Mouse (Mus musculus): ENCODE results near the gene Catsperd.
"Not testable (repeated sequence)": the region's sequence is repeated elsewhere in the genome, so short reads cannot be mapped to it uniquely, and the experiment has no call there.

Gene Catsperd

GRCm38 (mm10) chr17:56609452-56610171, 18.3 kb upstream of the Catsperd start, which contains the start of gene 2410015M20Rik:
Gene 2410015M20Rik (minus strand): TSS chr17:56609771.
- peak; percentile 12; the same call in 1 of the 2 replicates for TF ChIP-seq CTCF (conservative IDR thresholded peaks at IDR 0.05; ENCODE audit: low read length)
- no peak for TF ChIP-seq POU5F1 (IDR thresholded peaks at IDR 0.05; ENCODE audit: borderline replicate concordance, low read length)
- TF ChIP-seq NANOG (IDR thresholded peaks at IDR 0.05; ENCODE audit: borderline replicate concordance, low read length): no peak
- peaks cover 52% of the 10 kb centered on the region for H3K36me3 ChIP-seq (ENCODE audit: insufficient read depth, low read length)
- H3K27me3 ChIP-seq (ENCODE audit: insufficient read depth, low read length): no peaks in the 10 kb centered on the region
- peak within 1 kb of the TSS; percentile 89 for H3K4me3 ChIP-seq (replicated peaks; ENCODE audit: low read length)
- H3K9me3 ChIP-seq (ENCODE audit: low read length): no peaks in the 10 kb centered on the region
- peaks cover 71% of the 10 kb centered on the region for H3K4me1 ChIP-seq (replicated peaks; ENCODE audit: low read depth, low read length)

GRCm38 (mm10) chr17:56611323-56611722, 16.6 kb upstream of the Catsperd start:
- H3K36me3 ChIP-seq (ENCODE audit: insufficient read depth, low read length): peaks cover 52% of the 10 kb centered on the region
- no peaks in the 10 kb centered on the region for H3K9me3 ChIP-seq (ENCODE audit: low read length)
- H3K4me1 ChIP-seq (replicated peaks; ENCODE audit: low read depth, low read length): peaks cover 72% of the 10 kb centered on the region
- peak overlapping the region; percentile 30; the same call in 1 of the 2 replicates for H3K4me3 ChIP-seq (replicated peaks; ENCODE audit: low read length)
- TF ChIP-seq CTCF (conservative IDR thresholded peaks at IDR 0.05; ENCODE audit: low read length): no peak
- no peak for TF ChIP-seq NANOG (IDR thresholded peaks at IDR 0.05; ENCODE audit: borderline replicate concordance, low read length)
- no peak for TF ChIP-seq POU5F1 (IDR thresholded peaks at IDR 0.05; ENCODE audit: borderline replicate concordance, low read length)
- H3K27me3 ChIP-seq (ENCODE audit: insufficient read depth, low read length): no peaks in the 10 kb centered on the region

- H3K4me3 ChIP-seq (replicated peaks; ENCODE audit: low read length): peak overlapping the region; percentile 91
- peaks cover 52% of the 10 kb centered on the region for H3K36me3 ChIP-seq (ENCODE audit: insufficient read depth, low read length)
- H3K9me3 ChIP-seq (ENCODE audit: low read length): no peaks in the 10 kb centered on the region
- no peak for TF ChIP-seq POU5F1 (IDR thresholded peaks at IDR 0.05; ENCODE audit: borderline replicate concordance, low read length)
- TF ChIP-seq CTCF (conservative IDR thresholded peaks at IDR 0.05; ENCODE audit: low read length): no peak
- TF ChIP-seq NANOG (IDR thresholded peaks at IDR 0.05; ENCODE audit: borderline replicate concordance, low read length): no peak
- no peaks in the 10 kb centered on the region for H3K27me3 ChIP-seq (ENCODE audit: insufficient read depth, low read length)
- peaks cover 71% of the 10 kb centered on the region for H3K4me1 ChIP-seq (replicated peaks; ENCODE audit: low read depth, low read length)
Observed at GRCm38 (mm10) chr17:56611861-56612564, 15.9 kb upstream of the Catsperd start.

- H3K27me3 ChIP-seq (ENCODE audit: insufficient read depth, low read length); H3K9me3 ChIP-seq (ENCODE audit: low read length): not testable (repeated sequence)
- H3K36me3 ChIP-seq (ENCODE audit: insufficient read depth, low read length): peaks cover 52% of the 10 kb centered on the region
- peak overlapping the region; percentile 91 for H3K4me3 ChIP-seq (replicated peaks; ENCODE audit: low read length)
- peaks cover 71% of the 10 kb centered on the region for H3K4me1 ChIP-seq (replicated peaks; ENCODE audit: low read depth, low read length)
Observed at GRCm38 (mm10) chr17:56612565-56612939, 15.4 kb upstream of the Catsperd start.

GRCm38 (mm10) chr17:56613236-56613844, 14.6 kb upstream of the Catsperd start, which contains the start of gene Rpl36:
Gene Rpl36 (plus strand): TSS chr17:56613416.
- Histone ChIP-seq H3K4me1 (replicated peaks; ENCODE audit: low read depth, low read length) (peaks cover 71% of the 10 kb centered on the region), H3K36me3 (ENCODE audit: insufficient read depth, low read length) (peaks cover 52% of the 10 kb centered on the region), H3K27me3 (ENCODE audit: insufficient read depth, low read length) (no peaks in the 10 kb centered on the region), H3K4me3 (replicated peaks; ENCODE audit: low read length) (peak within 1 kb of the TSS; percentile 91), H3K9me3 (ENCODE audit: low read length) (no peaks in the 10 kb centered on the region)
- TF ChIP-seq NANOG (IDR thresholded peaks at IDR 0.05; ENCODE audit: borderline replicate concordance, low read length) (no peak), CTCF (conservative IDR thresholded peaks at IDR 0.05; ENCODE audit: low read length) (peak; percentile 93), POU5F1 (IDR thresholded peaks at IDR 0.05; ENCODE audit: borderline replicate concordance, low read length) (no peak)

- Histone ChIP-seq H3K36me3 (ENCODE audit: insufficient read depth, low read length) (peaks cover 53% of the 10 kb centered on the region), H3K4me3 (replicated peaks; ENCODE audit: low read length) (peak overlapping the region; percentile 91), H3K4me1 (replicated peaks; ENCODE audit: low read depth, low read length) (peaks cover 69% of the 10 kb centered on the region)
- H3K27me3 ChIP-seq (ENCODE audit: insufficient read depth, low read length); H3K9me3 ChIP-seq (ENCODE audit: low read length): not testable (repeated sequence)
Observed at GRCm38 (mm10) chr17:56613893-56614292, 14.1 kb upstream of the Catsperd start.

- Histone ChIP-seq H3K4me3 (replicated peaks; ENCODE audit: low read length) (peak overlapping the region; percentile 91), H3K27me3 (ENCODE audit: insufficient read depth, low read length) (no peaks in the 10 kb centered on the region), H3K36me3 (ENCODE audit: insufficient read depth, low read length) (peaks cover 60% of the 10 kb centered on the region), H3K9me3 (ENCODE audit: low read length) (no peaks in the 10 kb centered on the region), H3K4me1 (replicated peaks; ENCODE audit: low read depth, low read length) (peaks cover 71% of the 10 kb centered on the region)
- no peak for TF ChIP-seq POU5F1 (IDR thresholded peaks at IDR 0.05; ENCODE audit: borderline replicate concordance, low read length)
- TF ChIP-seq NANOG (IDR thresholded peaks at IDR 0.05; ENCODE audit: borderline replicate concordance, low read length): no peak
- no peak for TF ChIP-seq CTCF (conservative IDR thresholded peaks at IDR 0.05; ENCODE audit: low read length)
Observed at GRCm38 (mm10) chr17:56614391-56615135, 13.4 kb upstream of the Catsperd start.

GRCm38 (mm10) chr17:56615136-56615784, 12.7 kb upstream of the Catsperd start:
- TF ChIP-seq NANOG (IDR thresholded peaks at IDR 0.05; ENCODE audit: borderline replicate concordance, low read length) (no peak), POU5F1 (IDR thresholded peaks at IDR 0.05; ENCODE audit: borderline replicate concordance, low read length) (no peak), CTCF (conservative IDR thresholded peaks at IDR 0.05; ENCODE audit: low read length) (no peak)
- Histone ChIP-seq H3K4me1 (replicated peaks; ENCODE audit: low read depth, low read length) (peaks cover 69% of the 10 kb centered on the region), H3K9me3 (ENCODE audit: low read length) (no peaks in the 10 kb centered on the region), H3K36me3 (ENCODE audit: insufficient read depth, low read length) (peaks cover 67% of the 10 kb centered on the region), H3K27me3 (ENCODE audit: insufficient read depth, low read length) (no peaks in the 10 kb centered on the region), H3K4me3 (replicated peaks; ENCODE audit: low read length) (peak overlapping the region; percentile 91)

All from E14TG2a.4 (cell line).